Comparison of ENCODE assay signal across 8 mouse cellular contexts in genomic region chr2:120970045-120970539, GRCm38 (mm10). TPM values are rescaled to one million over a fixed set of nuclear protein-coding genes. Genes with fewer than 3 reads are reported as not detected.
DNase-seq lines count a peak whose midpoint lies in the region; ATAC-seq and TF ChIP-seq lines count a peak whose summit lies in the region.

No protein-coding gene starts in this region.

- no peak for TF ChIP-seq POLR2A in thymus, adult 2 months (IDR thresholded peaks at IDR 0.05; ENCODE audit: control insufficient read depth, extremely low read depth, insufficient read depth, low read length, poor library complexity)
- TF ChIP-seq POLR2A in limb, embryonic 14.5 days (IDR thresholded peaks at IDR 0.05; ENCODE audit: borderline replicate concordance, extremely low read depth, insufficient read depth, insufficient read length): no peak

- peak; percentile 32 for ATAC-seq in forebrain, embryonic 16.5 days
- ATAC-seq in limb, embryonic 14.5 days (ENCODE audit: low FRiP score, low read depth): peak; percentile 13; the same call in 1 of the 2 replicates
- peak; percentile 75 for ATAC-seq in neural tube, embryonic 15.5 days (ENCODE audit: low FRiP score)

- H3K9me3 ChIP-seq in forebrain, embryonic 16.5 days (ENCODE audit: control insufficient read depth, low read length): no peaks in the 10 kb centered on the region
- no peaks in the 10 kb centered on the region for H3K9me3 ChIP-seq in limb, embryonic 14.5 days (ENCODE audit: control insufficient read depth, low read length)
- no peaks in the 10 kb centered on the region for H3K9me3 ChIP-seq in neural tube, embryonic 15.5 days (replicated peaks)

- peak overlapping the region; percentile 94 for H3K4me3 ChIP-seq in thymus, adult 2 months (ENCODE audit: control insufficient read depth, insufficient read depth, low read length)
- peak overlapping the region; percentile 91 for H3K4me3 ChIP-seq in forebrain, embryonic 16.5 days (replicated peaks; ENCODE audit: low read length)
- H3K4me3 ChIP-seq in limb, embryonic 14.5 days (replicated peaks; ENCODE audit: low read length): peak overlapping the region; percentile 74
- peak overlapping the region; percentile 81 for H3K4me3 ChIP-seq in neural tube, embryonic 15.5 days (replicated peaks)

- H3K27ac ChIP-seq in thymus, adult 2 months (ENCODE audit: control insufficient read depth, insufficient read depth, low read length): 0 out of 2 replicates have a peak overlapping the region, but pooled peaks have one; percentile 13
- H3K27ac ChIP-seq in forebrain, embryonic 16.5 days (ENCODE audit: low read length): peak overlapping the region; percentile 81
- peak overlapping the region; percentile 73 for H3K27ac ChIP-seq in limb, embryonic 14.5 days (replicated peaks; ENCODE audit: low read depth, low read length)
- H3K27ac ChIP-seq in neural tube, embryonic 15.5 days (replicated peaks): peak overlapping the region; percentile 90

- TF ChIP-seq CTCF in thymus, adult 2 months (IDR thresholded peaks at IDR 0.05; ENCODE audit: borderline replicate concordance, control insufficient read depth, extremely low read depth, insufficient read depth, low read length, poor library complexity): no peak

- no peaks in the 10 kb centered on the region for H3K27me3 ChIP-seq in thymus, adult 2 months (ENCODE audit: control insufficient read depth, insufficient read depth, low read length)
- no peaks in the 10 kb centered on the region for H3K27me3 ChIP-seq in forebrain, embryonic 16.5 days (replicated peaks; ENCODE audit: control insufficient read depth, insufficient read depth, low read length)
- H3K27me3 ChIP-seq in limb, embryonic 14.5 days (ENCODE audit: control insufficient read depth, insufficient read depth, low read length): no peaks in the 10 kb centered on the region
- H3K27me3 ChIP-seq in neural tube, embryonic 15.5 days (replicated peaks): no peaks in the 10 kb centered on the region

- H3K36me3 ChIP-seq in thymus, adult 2 months (ENCODE audit: control insufficient read depth, insufficient read depth, low read length): no peaks in the 10 kb centered on the region
- H3K36me3 ChIP-seq in forebrain, embryonic 16.5 days (ENCODE audit: control insufficient read depth, insufficient read depth): no peaks in the 10 kb centered on the region
- no peaks in the 10 kb centered on the region for H3K36me3 ChIP-seq in limb, embryonic 14.5 days (ENCODE audit: control insufficient read depth, insufficient read depth, low read length)
- no peaks in the 10 kb centered on the region for H3K36me3 ChIP-seq in neural tube, embryonic 15.5 days

- WGBS in thymus, adult 2 months: 1% methylated on average over 23 of the region's 23 CpGs
- under 1% methylated on average over 23 of the region's 23 CpGs for WGBS in forebrain, embryonic 16.5 days
- under 1% methylated on average over 23 of the region's 23 CpGs for WGBS in limb, embryonic 14.5 days
- under 1% methylated on average over 23 of the region's 23 CpGs for WGBS in neural tube, embryonic 15.5 days

- peak; percentile 16 for DNase-seq in embryo, embryonic 11.5 days (ENCODE audit: low read depth, low spot score)
- DNase-seq in embryo, embryonic 10.5 days (ENCODE audit: low spot score): no peak
- DNase-seq in thymus, adult 2 months: no peak
- DNase-seq in thymus, postnatal 25 days: no peak
- peak; percentile 22 for DNase-seq in limb, embryonic 14.5 days (ENCODE audit: low spot score)
- no peak for DNase-seq in frontal cortex, postnatal 25 days (ENCODE audit: low spot score in 2 of 2)

- peak overlapping the region; percentile 95 for H3K9ac ChIP-seq in forebrain, embryonic 16.5 days (replicated peaks; ENCODE audit: low read depth, low read length)
- H3K9ac ChIP-seq in limb, embryonic 14.5 days (ENCODE audit: low read depth, low read length, severe bottlenecking): peak overlapping the region; percentile 85
- peak overlapping the region; percentile 81 for H3K9ac ChIP-seq in neural tube, embryonic 15.5 days (replicated peaks)

- H3K4me1 ChIP-seq in thymus, adult 2 months (replicated peaks; ENCODE audit: control insufficient read depth, insufficient read depth, low read length): peaks cover 4% of the 10 kb centered on the region
- H3K4me1 ChIP-seq in forebrain, embryonic 16.5 days (replicated peaks; ENCODE audit: control insufficient read depth, insufficient read depth, low read length): peaks cover 16% of the 10 kb centered on the region
- H3K4me1 ChIP-seq in limb, embryonic 14.5 days (ENCODE audit: control insufficient read depth, insufficient read depth, low read length): peaks cover 10% of the 10 kb centered on the region
- H3K4me1 ChIP-seq in neural tube, embryonic 15.5 days: peaks cover 29% of the 10 kb centered on the region

- H3K4me2 ChIP-seq in forebrain, embryonic 16.5 days (ENCODE audit: low read length): peak overlapping the region; percentile 67
- H3K4me2 ChIP-seq in limb, embryonic 14.5 days (replicated peaks; ENCODE audit: low read depth, low read length, severe bottlenecking): peak overlapping the region; percentile 76
- H3K4me2 ChIP-seq in neural tube, embryonic 15.5 days: peak overlapping the region; percentile 79

RNA-seq across cellular contexts. Expression of gene Ubr1, which starts 0.4 kb away (rescaled TPM):
- 58.0 and 60.3 TPM in 2 replicates for polyA plus RNA-seq in thymus, adult 2 months (2012; rRNA removed)
- polyA plus RNA-seq in forebrain, embryonic 16.5 days (2015; fragmentation: Nextera tagmentation; extraction: Ambion mirVana): 39.1 and 42.3 TPM in 2 replicates
- polyA plus RNA-seq in limb, embryonic 14.5 days (2012; rRNA removed): 16.8 and 29.9 TPM in 2 replicates
- 22.3 and 22.6 TPM in 2 replicates for polyA plus RNA-seq in limb, embryonic 14.5 days (2014; fragmentation: Nextera tagmentation; extraction: Ambion mirVana)
- polyA plus RNA-seq in neural tube, embryonic 15.5 days (2015; fragmentation: Nextera tagmentation; extraction: Ambion mirVana): 29.7 and 33.0 TPM in 2 replicates

RNA-seq across cellular contexts. Expression of gene Tmem62, which starts 6.7 kb away (rescaled TPM):
- 8.0 and 8.8 TPM in 2 replicates for polyA plus RNA-seq in thymus, adult 2 months (2012; rRNA removed)
- polyA plus RNA-seq in forebrain, embryonic 16.5 days (2015; fragmentation: Nextera tagmentation; extraction: Ambion mirVana): 8.5 and 10.4 TPM in 2 replicates
- 2.9 and 3.0 TPM in 2 replicates for polyA plus RNA-seq in limb, embryonic 14.5 days (2012; rRNA removed)
- 1.4 and 1.5 TPM in 2 replicates for polyA plus RNA-seq in limb, embryonic 14.5 days (2014; fragmentation: Nextera tagmentation; extraction: Ambion mirVana)
- polyA plus RNA-seq in neural tube, embryonic 15.5 days (2015; fragmentation: Nextera tagmentation; extraction: Ambion mirVana): 15.0 and 15.1 TPM in 2 replicates

RNA-seq across cellular contexts. Expression of gene Ccndbp1, which starts 38.1 kb away (rescaled TPM):
- 51.0 and 54.0 TPM in 2 replicates for polyA plus RNA-seq in thymus, adult 2 months (2012; rRNA removed)
- polyA plus RNA-seq in forebrain, embryonic 16.5 days (2015; fragmentation: Nextera tagmentation; extraction: Ambion mirVana): 79.1 and 79.3 TPM in 2 replicates
- 36.9 and 39.9 TPM in 2 replicates for polyA plus RNA-seq in limb, embryonic 14.5 days (2012; rRNA removed)
- 40.2 and 40.7 TPM in 2 replicates for polyA plus RNA-seq in limb, embryonic 14.5 days (2014; fragmentation: Nextera tagmentation; extraction: Ambion mirVana)
- polyA plus RNA-seq in neural tube, embryonic 15.5 days (2015; fragmentation: Nextera tagmentation; extraction: Ambion mirVana): 78.0 and 81.7 TPM in 2 replicates

Comparison
In these comparisons a context has a peak if more than half of its experiments do, and no peak if none do; other contexts are left out.
1. DNase-seq: peak in embryo, embryonic 11.5 days (single experiment) and limb, embryonic 14.5 days (single experiment); none in embryo, embryonic 10.5 days (single experiment), thymus, adult 2 months (single experiment), thymus, postnatal 25 days (single experiment) and frontal cortex, postnatal 25 days (0 of 2).
2. H3K27ac ChIP-seq: peak in every context shown above with its lines; median percentile 90 in neural tube, embryonic 15.5 days; 81 in forebrain, embryonic 16.5 days; 73 in limb, embryonic 14.5 days; 13 in thymus, adult 2 months.
3. ATAC-seq: peak in every context shown above with its lines; median percentile 75 in neural tube, embryonic 15.5 days; 32 in forebrain, embryonic 16.5 days; 13 in limb, embryonic 14.5 days.
4. Peak in every context shown above with its lines, with median percentiles within 50 percentile points of each other: H3K4me3 ChIP-seq, H3K4me2 ChIP-seq and H3K9ac ChIP-seq.